Mouse (Mus musculus) liver, embryonic 14.5 days (tissue): ENCODE measurements at regions not wholly inside any gene's neighbourhood (a gene's known extent, or its start where the extent isn't known, plus 50 kb on each side); places are given as distances from the start of the nearest gene placed in this dataset.

Experiments used
- CTCF ChIP-seq: IDR thresholded peaks from 2 replicates; pipeline ENCODE4 v1.5.1; 2016; ENCODE audit warnings: antibody characterized with exemption, low read depth, control low read depth
- EP300 ChIP-seq: IDR thresholded peaks from 2 replicates; pipeline ENCODE4 v1.6.1; 2016; ENCODE audit warnings: antibody characterized with exemption, low read depth

- no peak for TF ChIP-seq CTCF
- no peak for TF ChIP-seq EP300
Measured at GRCm38 (mm10) chr2:178572301-178572700, 142.0 kb downstream of the Cdh26 start.
